Mouse (Mus musculus) urinary bladder, adult 2 months (tissue): ENCODE measurements around the gene Car10. TPM values are rescaled to one million over a fixed set of nuclear protein-coding genes. Genes with fewer than 3 reads are reported as not detected.

ENCODE experiments used
- DNase-seq: peaks from one replicate; pipeline ENCODE4 v3.0.0; 2022; ENCODE audit warnings: low spot score
- polyA plus RNA-seq: library from polyadenylated mRNA; depleted of rRNA; stranded (reverse); fragments of >200 nt; gene quantifications from 2 replicates; pipeline ENCODE4 v1.2.3, GENCODE M21; 2012

Car10 gene
- polyA plus RNA-seq, 1 experiment: 0.10 TPM

GRCm38 (mm10) chr11:93497896-93498295 is 400.1 kb downstream of the Car10 start:
- no peak for DNase-seq

- no peak for DNase-seq
Measured at GRCm38 (mm10) chr11:93500442-93500841, 402.6 kb downstream of the Car10 start.

- no peak for DNase-seq
Measured at GRCm38 (mm10) chr11:93501671-93502070, 403.8 kb downstream of the Car10 start.

GRCm38 (mm10) chr11:93502864-93503263 is 405.0 kb downstream of the Car10 start:
- no peak for DNase-seq

GRCm38 (mm10) chr11:93503469-93503868 is 405.6 kb downstream of the Car10 start:
- DNase-seq: no peak

GRCm38 (mm10) chr11:93509527-93510235 is 411.9 kb downstream of the Car10 start:
- no peak for DNase-seq

GRCm38 (mm10) chr11:93512843-93513242 is 415.0 kb downstream of the Car10 start:
- DNase-seq: no peak

GRCm38 (mm10) chr11:93514396-93514795 is 416.6 kb downstream of the Car10 start:
- DNase-seq: no peak

- no peak for DNase-seq
Measured at GRCm38 (mm10) chr11:93515566-93515965, 417.7 kb downstream of the Car10 start.

- DNase-seq: no peak
Measured at GRCm38 (mm10) chr11:93516216-93516615, 418.4 kb downstream of the Car10 start.

GRCm38 (mm10) chr11:93516946-93517345 is 419.1 kb downstream of the Car10 start:
- DNase-seq: no peak

GRCm38 (mm10) chr11:93522501-93522900 is 424.7 kb downstream of the Car10 start:
- no peak for DNase-seq

- DNase-seq: no peak
Measured at GRCm38 (mm10) chr11:93525921-93526320, 428.1 kb downstream of the Car10 start.

- no peak for DNase-seq
Measured at GRCm38 (mm10) chr11:93531029-93531680, 433.3 kb downstream of the Car10 start.

- no peak for DNase-seq
Measured at GRCm38 (mm10) chr11:93536244-93536643, 438.4 kb downstream of the Car10 start.

GRCm38 (mm10) chr11:93548904-93549303 is 451.1 kb downstream of the Car10 start:
- DNase-seq: no peak

- DNase-seq: no peak
Measured at GRCm38 (mm10) chr11:93550908-93551307, 453.1 kb downstream of the Car10 start.

- DNase-seq: no peak
Measured at GRCm38 (mm10) chr11:93559118-93559517, 461.3 kb downstream of the Car10 start.

GRCm38 (mm10) chr11:93560570-93560969 is 462.7 kb downstream of the Car10 start:
- no peak for DNase-seq

GRCm38 (mm10) chr11:93562330-93562865 is 464.6 kb downstream of the Car10 start:
- no peak for DNase-seq

- no peak for DNase-seq
Measured at GRCm38 (mm10) chr11:93565756-93566155, 467.9 kb downstream of the Car10 start.

- no peak for DNase-seq
Measured at GRCm38 (mm10) chr11:93571917-93572641, 474.3 kb downstream of the Car10 start.
